Mouse (Mus musculus) urinary bladder, postnatal 36 days (tissue): Measurements from ENCODE around the gene Gspt1.

Experiments used
- DNase-seq, 2 experiments: peaks; one replicate each; pipeline ENCODE4 v3.0.0; 2022; ENCODE audit warnings: low spot score in 2 of 2, mixed read lengths in 1 of 2

Gspt1 gene

DNA sequence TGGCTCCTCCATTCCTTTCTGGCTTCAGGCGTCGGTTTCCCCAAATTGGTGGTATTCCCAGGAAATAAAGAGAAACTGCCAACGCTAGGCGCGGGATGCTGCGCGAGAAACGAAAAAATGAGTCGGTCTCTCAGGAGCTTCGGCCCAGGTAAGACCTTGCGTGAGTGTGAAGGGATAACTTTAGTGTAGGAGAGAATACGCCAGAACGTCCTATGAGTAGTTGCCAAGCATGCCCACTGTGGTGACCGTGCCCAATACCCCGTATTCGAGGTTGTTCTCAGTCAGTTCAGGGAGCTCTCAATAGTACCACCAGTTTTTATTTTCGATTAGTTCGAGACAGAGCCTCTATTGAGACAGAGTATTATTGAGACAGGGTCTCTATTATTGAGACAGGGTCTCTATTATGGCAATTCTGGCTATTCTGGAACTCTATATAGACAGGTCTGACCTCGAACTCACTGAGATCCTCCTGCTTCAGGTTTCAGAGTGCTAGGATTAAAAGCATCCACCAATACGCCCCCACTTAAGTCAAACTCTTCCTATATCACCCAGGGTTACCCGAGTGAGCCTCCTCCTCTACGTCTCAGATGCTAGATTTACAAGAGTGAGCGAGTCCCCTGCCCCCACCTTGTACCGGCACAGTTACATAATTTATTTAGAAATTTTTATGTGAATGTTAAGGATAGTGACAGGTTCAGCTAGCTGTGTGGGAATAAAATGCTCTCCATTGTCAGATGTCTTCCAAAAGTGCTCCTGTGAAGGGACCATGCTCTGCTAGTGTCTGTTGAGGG lies 50.3 kb downstream of the Gspt1 start:
- DNase-seq = no peak

DNA sequence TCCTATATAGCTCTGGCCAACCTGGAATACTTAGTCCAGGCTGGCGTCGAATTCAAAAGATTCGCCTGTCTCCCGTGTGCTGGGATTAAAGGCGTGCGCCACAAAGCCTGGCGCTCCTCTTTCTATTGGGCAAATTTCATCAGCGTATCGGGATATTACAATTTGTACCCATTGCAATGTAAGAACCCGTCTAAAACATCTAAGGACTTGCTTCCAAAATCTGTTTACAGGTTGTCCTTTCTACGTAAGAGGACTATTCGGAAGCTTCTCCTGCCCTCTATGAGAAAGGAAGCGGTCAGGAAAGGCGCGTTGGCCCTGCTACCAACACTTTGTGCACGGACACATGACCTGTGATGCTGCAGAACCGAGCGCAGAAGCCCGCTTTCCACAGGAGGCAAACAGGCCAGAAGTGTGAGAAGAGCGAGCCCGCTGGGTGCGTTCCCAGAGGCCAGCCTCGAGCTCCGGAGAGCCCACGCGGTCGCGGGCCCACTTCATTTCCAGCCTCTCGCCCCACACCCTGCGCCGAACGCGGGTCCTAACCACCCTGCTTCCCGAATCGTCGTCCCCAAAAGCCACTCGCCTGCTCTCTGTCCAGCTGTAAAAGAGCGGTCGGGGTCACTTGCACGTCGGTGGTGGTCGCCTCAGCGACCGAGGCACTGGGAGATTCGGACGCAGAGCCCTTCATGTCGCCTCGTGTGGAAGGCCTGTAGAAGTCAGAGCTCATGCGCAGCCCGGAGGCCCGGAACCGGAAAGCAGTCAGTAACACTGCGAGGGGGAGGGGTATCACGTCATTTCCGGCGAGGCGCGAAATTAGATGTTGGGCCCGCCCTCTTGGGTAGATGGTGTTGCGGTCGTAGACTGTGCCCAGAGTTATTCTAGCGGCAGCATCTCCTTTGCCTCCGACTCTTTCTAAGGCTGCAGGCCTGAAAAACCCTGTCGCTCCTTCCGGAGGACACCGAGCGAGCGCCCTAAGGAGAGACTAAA lies 51.3 kb downstream of the Gspt1 start, which contains the start of gene Rsl1d1:
TSS of gene Rsl1d1 (minus strand) at position 761 of the 984 bp plus-strand sequence.
- peak; percentile 87 to 90 for DNase-seq

DNA sequence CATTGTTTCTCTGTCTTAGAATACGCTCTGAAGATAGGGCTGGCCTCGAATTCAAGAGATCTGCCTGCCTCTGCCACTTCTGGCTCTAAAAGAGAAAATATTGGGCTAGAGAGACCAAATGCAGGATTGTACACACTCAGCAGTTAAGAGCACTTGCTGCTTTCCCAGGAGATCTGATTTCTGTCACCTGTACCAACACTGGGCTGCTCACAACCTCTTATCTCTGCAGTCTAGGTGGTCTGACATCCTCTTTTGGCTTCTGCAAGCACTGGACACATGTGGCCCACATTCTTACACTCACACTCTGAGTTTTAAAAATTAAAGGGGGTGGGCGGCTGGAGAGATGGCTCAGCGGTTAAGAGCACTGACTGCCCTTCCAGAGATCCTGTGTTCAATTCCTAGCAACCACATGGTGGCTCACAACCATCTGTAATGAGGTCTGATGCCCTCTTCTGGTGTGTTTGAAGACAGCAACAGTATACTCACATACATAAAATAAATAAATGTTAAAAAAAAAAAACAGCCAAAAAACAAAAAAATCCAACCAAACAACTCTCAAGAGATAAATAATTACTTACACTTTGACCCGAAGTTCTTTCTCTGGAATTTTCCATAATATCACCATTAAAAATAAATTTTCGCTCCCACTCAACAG lies 52.3 kb downstream of the Gspt1 start:
- no peak for DNase-seq

DNA sequence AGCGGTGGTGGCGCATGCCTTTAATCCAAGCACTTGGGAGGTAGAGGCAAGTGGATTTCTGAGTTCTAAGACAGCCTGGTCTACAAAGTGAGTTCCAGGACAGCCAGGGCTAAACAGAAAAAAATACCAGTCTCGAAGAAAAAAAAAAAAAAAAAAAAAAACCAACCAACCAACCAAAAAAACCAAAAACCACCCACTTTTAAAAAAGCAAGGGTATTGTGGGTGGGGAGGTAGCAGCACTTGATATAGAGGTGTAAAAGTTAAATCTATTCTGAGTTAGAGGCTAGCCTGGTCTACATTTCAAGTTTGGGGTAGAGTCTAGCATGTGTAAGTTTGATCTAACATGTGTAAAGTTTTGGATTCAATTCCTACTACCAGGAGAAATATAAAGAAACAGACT lies 53.9 kb downstream of the Gspt1 start:
- DNase-seq = no peak

DNA sequence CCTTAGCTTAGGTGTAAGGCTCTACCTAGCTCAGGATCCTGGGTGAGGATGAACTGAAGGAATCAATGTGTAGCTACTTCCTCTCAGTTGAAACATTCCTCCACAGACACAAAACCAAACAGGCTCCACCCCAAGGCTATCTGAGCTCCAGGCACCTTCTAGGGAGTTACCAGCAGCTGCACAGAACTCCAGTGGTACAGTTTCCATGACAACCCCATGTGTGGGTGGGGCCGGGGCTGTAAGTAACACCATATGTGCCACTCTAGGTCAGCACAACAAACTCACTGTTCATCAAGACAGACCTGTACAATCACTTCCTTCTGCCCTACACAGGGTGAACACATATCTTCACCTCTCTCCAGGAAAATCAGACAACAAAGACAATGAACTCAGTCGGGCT lies 55.7 kb downstream of the Gspt1 start:
- DNase-seq = no peak

DNA sequence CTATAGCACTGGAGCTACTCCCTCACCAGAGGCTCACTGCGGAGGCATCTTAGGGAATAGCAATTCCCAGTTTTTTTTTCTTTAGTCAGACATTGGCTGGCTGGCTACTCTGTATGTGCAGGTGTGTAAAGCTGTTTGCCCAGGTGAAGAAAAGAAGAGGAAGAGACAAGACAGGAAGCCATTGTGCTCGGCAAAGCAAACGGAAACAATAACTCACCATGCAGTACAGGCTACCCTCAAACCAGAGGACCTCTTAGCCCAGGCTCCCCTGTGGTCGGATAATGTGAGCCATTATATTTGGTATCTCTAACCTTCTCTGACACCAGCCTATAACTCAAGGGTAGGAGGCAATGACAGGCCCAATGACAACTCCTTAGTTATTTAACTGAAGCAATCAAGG lies 57.1 kb downstream of the Gspt1 start:
- no peak for DNase-seq

DNA sequence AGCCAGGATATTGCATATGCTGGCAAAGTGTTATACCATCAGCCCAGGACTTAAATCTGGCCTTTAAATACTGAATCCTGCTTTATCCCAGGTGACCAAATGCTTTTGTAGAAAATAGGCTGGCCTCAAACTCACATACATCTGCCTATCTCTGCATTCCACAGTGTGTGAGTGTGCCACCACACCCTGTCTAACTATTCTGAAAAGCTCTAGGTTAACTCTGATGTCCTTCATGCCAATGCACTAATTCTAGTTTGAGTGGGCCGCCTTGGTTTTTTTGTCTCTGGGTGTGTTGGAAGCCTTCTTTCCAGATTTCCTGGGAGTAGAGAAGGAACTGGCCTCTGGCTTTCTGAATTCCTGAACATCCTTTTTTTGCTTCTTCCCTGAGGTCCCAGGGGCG lies 60.9 kb downstream of the Gspt1 start:
- DNase-seq = no peak

DNA sequence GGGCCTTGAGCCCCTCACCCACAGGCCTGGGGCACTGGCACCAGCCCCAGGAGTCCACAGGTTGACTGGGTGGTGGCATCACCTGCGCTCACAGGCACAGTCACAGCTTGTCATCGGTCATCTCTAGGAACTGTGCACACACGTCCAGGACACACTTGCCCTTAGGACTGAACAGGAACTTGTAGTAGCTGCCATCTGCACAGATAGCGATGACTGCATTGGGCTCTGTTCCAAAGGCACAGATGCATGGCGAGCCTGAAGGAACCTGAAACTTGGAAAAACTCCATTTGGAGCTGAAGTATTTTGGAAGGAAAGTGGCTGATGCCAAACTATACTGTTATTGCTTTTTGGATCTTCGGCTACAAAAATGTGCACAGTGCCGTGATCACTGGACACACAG lies 64.0 kb downstream of the Gspt1 start:
- no peak for DNase-seq

DNA sequence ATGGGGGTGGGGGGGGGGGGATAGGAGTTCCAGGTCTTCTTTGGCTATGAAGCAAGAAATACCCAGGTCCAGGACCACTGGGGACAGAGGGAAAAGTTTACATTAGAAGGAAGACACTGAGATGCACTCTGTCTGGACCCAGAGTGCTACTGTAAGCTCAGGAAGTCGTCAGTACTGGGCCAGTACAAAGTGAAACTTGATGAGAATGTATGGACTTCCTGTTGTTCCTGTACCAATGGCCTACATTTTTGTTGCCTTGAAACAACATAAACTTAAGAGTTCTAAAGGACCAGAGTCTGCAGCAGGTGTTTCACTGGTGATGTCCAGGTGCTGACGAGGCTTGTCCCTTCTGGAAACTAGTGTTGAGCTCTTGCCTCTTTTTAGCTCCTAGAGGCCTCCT lies 76.7 kb downstream of the Gspt1 start:
- DNase-seq = no peak

DNA sequence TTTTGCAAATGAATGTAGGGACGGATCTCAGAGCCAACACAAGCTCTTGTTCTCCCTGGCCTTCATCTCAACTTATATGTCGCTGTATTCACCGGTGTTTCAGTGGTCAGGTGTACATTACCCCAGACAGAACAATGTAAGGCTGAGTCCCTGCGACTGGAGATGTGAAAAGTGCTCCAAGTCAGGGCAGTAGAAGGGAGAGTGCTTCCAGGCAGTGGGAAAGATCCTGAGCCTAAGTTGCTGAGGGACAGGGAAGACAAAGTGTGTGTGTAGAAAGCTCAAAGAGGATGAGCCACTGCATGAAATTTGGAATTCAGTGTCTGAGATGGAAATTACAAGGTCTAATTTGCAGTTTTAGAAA lies 77.3 kb downstream of the Gspt1 start:
- DNase-seq = no peak

DNA sequence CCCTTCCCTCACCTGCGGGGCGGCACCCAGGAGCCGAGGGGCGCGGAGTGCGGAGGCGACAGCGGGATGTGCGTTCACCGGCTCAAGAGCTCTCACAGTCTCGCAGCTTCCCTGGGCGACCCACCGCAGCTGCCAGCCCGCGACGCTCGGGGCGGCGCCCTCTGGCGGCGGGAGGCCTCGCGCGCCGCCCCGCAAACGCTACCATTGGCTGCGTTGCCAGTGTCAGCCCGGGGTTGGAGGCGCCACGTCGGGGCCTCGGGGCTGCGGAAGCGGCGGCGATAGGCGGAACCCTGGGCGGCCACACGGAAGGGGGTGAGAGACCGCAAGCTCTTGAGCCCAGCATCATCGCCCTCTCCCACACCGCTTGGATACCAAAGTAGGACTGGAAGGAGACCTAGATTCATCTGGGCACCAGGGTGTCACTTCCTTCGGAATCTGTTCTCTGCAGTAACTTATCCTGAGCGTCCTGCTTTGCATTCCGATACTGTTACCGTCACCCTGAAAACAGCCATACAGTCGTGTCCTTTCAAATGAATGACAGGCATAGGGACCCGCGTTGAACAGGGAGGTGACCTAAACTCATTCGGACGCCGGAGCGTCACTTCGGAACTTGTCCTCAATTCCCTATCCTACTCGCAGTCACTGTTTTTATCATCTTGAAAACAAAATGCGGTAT lies 77.8 kb downstream of the Gspt1 start, which contains the start of gene Zc3h7a:
TSS of gene Zc3h7a (minus strand) at position 186 of the 676 bp plus-strand sequence.
- DNase-seq = peak; percentile 82 to 92

DNA sequence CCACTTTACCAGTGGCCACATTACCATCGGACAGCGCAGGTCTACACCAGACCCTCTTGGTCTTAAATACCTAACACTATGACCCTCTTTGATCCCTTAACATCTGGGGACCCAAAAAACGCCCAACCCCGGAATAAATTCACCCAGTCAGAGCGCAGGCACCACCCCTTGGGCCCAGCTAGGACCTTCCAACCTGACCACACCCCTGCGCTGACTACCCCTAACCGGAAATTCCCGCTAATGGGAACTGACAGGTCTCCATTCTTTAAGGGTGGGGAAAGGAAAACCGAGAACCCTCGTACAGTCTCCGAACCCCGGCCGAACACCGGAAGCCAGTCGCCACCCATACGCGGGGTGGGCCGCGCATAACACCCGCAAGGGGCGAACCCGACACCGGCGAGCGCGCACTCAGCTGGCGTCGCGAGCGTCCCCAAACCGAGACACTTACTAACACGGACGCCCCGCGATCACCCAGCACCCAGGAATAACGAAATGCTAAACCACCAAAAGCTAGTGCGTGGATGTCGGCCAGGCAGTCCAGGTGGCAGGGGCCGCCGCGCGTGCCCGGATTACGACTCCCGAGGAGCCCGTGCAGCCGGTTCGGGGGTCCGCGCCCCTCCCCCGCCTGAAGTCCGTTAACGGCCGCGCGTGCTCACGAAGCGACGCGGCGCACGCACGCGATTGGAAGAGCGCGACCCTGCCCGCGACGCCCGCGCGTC lies 78.5 kb downstream of the Gspt1 start:
- peak; percentile 63 to 69 for DNase-seq

DNA sequence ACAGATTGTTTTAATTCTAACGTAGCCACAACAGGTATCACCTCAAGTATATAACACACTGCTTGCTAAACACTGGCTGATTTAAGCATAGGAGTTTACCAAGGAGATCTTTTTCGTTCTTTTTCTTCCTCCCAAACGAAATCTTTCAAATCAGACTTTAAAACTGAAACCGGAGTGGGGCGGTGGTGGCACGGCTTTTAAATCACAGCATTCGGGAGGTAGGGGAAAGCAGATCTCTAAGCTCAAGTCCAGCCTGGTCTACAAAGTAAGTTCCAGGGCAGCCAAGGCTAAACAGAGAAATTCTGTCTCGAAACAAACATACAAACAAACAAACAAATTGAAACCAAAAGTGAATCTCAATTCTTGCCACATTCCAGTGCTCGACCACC lies 79.0 kb downstream of the Gspt1 start:
- no peak for DNase-seq

DNA sequence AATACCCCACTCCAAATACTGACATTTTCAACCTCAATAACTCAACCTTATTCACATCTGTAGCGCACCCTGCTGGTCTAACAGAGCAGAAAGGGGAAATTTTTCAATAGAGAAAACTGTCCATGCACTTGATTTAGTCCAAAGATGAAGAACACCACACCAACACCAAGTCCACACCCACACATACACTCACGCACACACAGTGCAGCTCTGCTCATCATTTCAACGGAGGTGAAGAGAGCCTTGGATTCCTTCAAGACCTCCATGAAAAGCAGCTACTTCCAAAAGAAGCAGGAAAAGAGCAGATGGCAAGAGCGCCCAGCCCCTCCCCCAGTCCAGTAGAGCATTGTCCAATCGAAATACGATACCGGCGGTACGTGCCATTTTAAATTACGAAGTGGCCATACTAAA lies 79.4 kb downstream of the Gspt1 start:
- peak; percentile 41 to 48 for DNase-seq

DNA sequence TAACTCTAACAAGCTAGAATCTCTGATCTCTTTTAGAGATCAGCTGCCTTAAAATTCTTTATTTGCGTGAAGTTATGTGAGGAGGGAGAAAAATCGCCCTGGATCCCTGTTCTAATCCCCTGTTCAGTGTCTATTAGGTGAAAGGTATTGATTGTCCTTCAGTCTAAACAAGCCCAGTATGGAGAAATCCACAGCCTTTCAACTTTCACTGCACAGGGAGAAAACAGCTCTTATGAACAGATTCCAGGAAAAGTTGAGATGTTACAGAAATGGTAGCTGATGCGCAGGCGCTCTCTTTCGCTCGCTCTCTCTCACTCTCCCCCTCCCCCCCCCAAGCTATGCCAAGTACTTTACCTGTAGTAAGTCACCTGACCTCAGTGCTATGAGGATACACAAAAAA lies 82.4 kb downstream of the Gspt1 start:
- DNase-seq = no peak
